Comparison of ENCODE assay signal across 10 mouse cellular contexts in genomic region chr7:73393307-73394012, GRCm38 (mm10). TPM values are rescaled to one million over a fixed set of nuclear protein-coding genes. Genes with fewer than 3 reads are reported as not detected.
DNase-seq lines count a peak whose midpoint lies in the region; ATAC-seq and TF ChIP-seq lines count a peak whose summit lies in the region.
"Had no signal": no experiment of that assay in that cellular context is flagged by ENCODE, and none has a peak within 500 bp of the region (broad histone marks: within the 10 kb centered on the region; RNA-seq: fewer than 3 reads in every experiment).

No protein-coding gene starts in this region.

- H3K4me2 ChIP-seq in forebrain, embryonic 16.5 days (ENCODE audit: low read length): peak overlapping the region; percentile 89
- H3K4me2 ChIP-seq: liver, embryonic 13.5 days had no signal

- no peak for ATAC-seq in forebrain, embryonic 16.5 days

- no peak for TF ChIP-seq POLR2A in cortical plate, adult 2 months (IDR thresholded peaks at IDR 0.05; ENCODE audit: extremely low read depth, insufficient read depth, low read length)

- WGBS in heart, embryonic 10.5 days: 46% methylated on average over 9 of the region's 9 CpGs
- WGBS in forebrain, embryonic 16.5 days: 24% methylated on average over 9 of the region's 9 CpGs

- intact Hi-C loops in heart, postnatal 36 days (cut with DNase I): no loop called here

- peaks cover 57% of the 10 kb centered on the region for H3K27me3 ChIP-seq in heart, embryonic 10.5 days (ENCODE audit: insufficient read depth, poor library complexity, severe bottlenecking)
- H3K27me3 ChIP-seq in forebrain, embryonic 16.5 days (replicated peaks; ENCODE audit: control insufficient read depth, insufficient read depth, low read length): no peaks in the 10 kb centered on the region

- no peak for DNase-seq in heart, embryonic 10.5 days (ENCODE audit: low spot score)
- no peak for DNase-seq in heart, postnatal 36 days
- peak; percentile 76 for DNase-seq in mesoderm, embryonic 11.5 days (ENCODE audit: low read depth, low spot score)
- DNase-seq in right cerebral cortex, postnatal 25 days: no peak
- DNase-seq in cerebellum, postnatal 14 days: no peak
- DNase-seq in adrenal gland, adult 8-10 months: no peak
- DNase-seq: adrenal gland, postnatal 25 days; liver, embryonic 13.5 days had no signal

- H3K4me1 ChIP-seq in heart, embryonic 10.5 days: peaks cover 26% of the 10 kb centered on the region
- H3K4me1 ChIP-seq in cortical plate, adult 2 months (ENCODE audit: control insufficient read depth, insufficient read depth, low read length): no peaks in the 10 kb centered on the region; the same call in 1 of the 2 replicates
- peaks cover 54% of the 10 kb centered on the region for H3K4me1 ChIP-seq in forebrain, embryonic 16.5 days (replicated peaks; ENCODE audit: control insufficient read depth, insufficient read depth, low read length)

- TF ChIP-seq CTCF in cortical plate, adult 2 months (IDR thresholded peaks at IDR 0.05; ENCODE audit: extremely low read depth, insufficient read depth, low read length): no peak

- H3K27ac ChIP-seq in heart, embryonic 10.5 days: no peak overlapping the region
- no peak overlapping the region for H3K27ac ChIP-seq in cortical plate, adult 2 months (ENCODE audit: insufficient read depth, low read length)
- peak overlapping the region; percentile 10; the same call in 1 of the 2 replicates for H3K27ac ChIP-seq in forebrain, embryonic 16.5 days (ENCODE audit: low read length)
- H3K27ac ChIP-seq: liver, embryonic 13.5 days had no signal

- H3K9me3 ChIP-seq in heart, embryonic 10.5 days: no peaks in the 10 kb centered on the region; the same call in 1 of the 2 replicates
- no peaks in the 10 kb centered on the region for H3K9me3 ChIP-seq in forebrain, embryonic 16.5 days (ENCODE audit: control insufficient read depth, low read length)
- H3K9me3 ChIP-seq: liver, embryonic 13.5 days had no signal

- H3K9ac ChIP-seq in forebrain, embryonic 16.5 days (replicated peaks; ENCODE audit: low read depth, low read length): peak overlapping the region; percentile 25
- H3K9ac ChIP-seq: liver, embryonic 13.5 days had no signal

- H3K4me3 ChIP-seq in heart, embryonic 10.5 days: peak overlapping the region; percentile 66
- H3K4me3 ChIP-seq in cortical plate, adult 2 months (ENCODE audit: insufficient read depth, low read length): peak overlapping the region; percentile 18
- peak overlapping the region; percentile 62 for H3K4me3 ChIP-seq in forebrain, embryonic 16.5 days (replicated peaks; ENCODE audit: low read length)

- no peaks in the 10 kb centered on the region for H3K36me3 ChIP-seq in heart, embryonic 10.5 days
- H3K36me3 ChIP-seq in forebrain, embryonic 16.5 days (ENCODE audit: control insufficient read depth, insufficient read depth): no peaks in the 10 kb centered on the region
- H3K36me3 ChIP-seq: liver, embryonic 13.5 days had no signal

RNA-seq across cellular contexts. Expression of gene Rgma, which starts 18.2 kb away (rescaled TPM):
- 3.4 and 6.9 TPM in 2 replicates for polyA plus RNA-seq in heart, embryonic 10.5 days (2016; fragmentation: Nextera tagmentation; extraction: Ambion mirVana)
- total RNA-seq in heart, postnatal 36 days (2021): 10 to 100 TPM; 52.1 to 87.0 TPM
- 29.4 and 30.2 TPM in 2 replicates for polyA plus RNA-seq in cortical plate, adult 2 months (2012; rRNA removed)
- polyA plus RNA-seq in forebrain, embryonic 16.5 days (2015; fragmentation: Nextera tagmentation; extraction: Ambion mirVana): 22.2 and 23.1 TPM in 2 replicates
- 10 to 100 TPM; 12.8 to 16.1 (median 14.0) TPM for total RNA-seq in adrenal gland, adult 8-10 months (2022)
